Mouse (Mus musculus): Measurements from ENCODE around the gene Syn2.

Gene Syn2

DNA sequence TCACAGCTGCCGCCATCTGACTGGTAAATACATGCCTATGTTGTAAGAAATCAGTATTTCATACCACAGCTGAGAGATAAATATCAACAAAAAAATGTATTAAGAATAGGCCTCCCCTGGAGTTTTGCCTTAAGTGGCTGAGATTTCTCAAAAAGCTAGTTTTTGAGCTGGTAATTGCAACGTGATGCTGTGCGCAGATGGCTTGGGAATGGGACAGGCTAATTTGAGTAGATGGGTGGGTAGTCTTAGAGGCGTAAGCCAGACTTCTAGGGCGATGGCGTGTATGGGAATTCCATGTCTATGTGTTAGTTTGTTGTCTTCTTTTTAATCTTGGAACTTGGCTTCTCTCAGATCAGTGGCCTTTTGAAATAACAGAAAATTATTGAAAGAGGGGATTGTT lies 157.1 kb downstream of the Syn2 start:
- no peak for DNase-seq (ENCODE audit: low spot score)

DNA sequence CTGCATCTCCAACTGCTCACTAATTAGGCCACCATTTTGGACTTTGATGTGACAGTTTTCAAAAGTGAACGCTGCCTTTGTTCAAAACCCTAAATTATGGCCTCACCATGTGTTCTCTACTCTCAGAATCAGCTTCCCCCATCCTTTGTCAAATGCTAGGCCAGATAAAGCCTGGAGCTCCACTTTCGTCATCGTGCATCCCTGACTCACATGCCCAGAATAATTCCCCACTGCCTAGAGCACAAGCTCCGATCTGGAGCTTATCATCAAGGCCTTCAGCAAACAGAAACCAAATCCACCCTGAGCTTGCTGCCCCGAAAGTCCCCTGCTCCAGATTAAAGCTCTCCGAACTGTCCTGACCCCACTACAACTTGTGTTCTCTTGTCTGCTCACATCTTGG lies 157.9 kb downstream of the Syn2 start:
- no peak for DNase-seq (ENCODE audit: low spot score)

DNA sequence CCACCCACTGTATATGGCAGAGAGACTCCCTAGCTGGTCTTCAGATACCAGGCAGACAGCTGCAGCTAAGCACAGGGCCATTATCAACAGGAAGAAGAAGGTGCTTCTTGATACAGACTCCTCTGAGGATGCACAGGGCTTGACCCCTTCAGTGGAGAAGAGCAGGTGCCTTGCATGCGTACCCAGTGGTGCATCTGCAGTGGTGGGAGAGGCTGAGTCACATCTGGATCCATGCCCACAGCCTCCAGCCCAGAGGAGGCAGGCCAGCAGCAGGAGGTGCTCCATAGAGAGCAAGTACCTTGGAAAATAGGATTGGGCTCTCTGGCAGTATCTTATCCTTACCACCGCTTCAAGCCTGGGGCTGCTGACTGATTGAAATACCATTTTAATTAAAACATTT lies 159.2 kb downstream of the Syn2 start:
- DNase-seq (ENCODE audit: low spot score): no peak

DNA sequence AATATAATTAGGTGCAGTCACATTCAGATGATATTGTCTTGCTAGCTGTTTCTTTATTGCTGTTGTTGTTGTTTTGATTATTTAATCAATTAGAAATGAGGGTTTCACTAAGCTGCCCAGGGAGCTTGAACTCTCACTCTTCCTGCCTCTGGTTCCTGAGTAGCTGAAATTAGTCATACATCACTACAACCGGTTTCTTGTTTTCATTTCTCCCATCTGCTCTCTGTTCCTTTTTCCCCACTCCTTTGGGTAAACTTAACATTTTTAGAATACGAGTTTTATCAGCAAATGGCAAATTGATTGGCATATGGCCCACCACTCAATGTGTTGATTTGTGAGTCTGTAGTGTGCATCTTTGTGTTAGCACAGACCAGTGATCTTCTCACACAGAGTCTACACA lies 172.4 kb downstream of the Syn2 start:
- no peak for DNase-seq (ENCODE audit: low spot score)

DNA sequence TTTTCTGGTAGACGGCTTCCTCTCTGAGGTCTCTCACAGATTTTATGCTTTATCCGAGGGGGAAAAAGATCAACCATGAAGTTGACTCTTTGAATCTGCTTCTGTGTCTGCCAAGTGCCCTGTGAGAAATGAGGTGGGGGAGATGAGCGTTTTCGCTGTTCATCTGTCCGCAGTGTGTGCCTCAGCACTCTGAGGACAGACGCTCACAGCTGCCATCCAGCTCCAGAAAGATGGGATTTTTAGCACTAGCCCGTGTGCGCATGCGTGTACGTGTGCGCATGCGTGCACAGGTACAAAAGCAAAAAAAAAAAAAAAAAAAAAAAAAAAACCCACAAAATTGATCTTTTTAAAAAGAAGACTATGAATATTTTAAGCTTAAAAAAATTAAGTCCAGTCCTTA lies 178.1 kb downstream of the Syn2 start:
- DNase-seq (ENCODE audit: low spot score): no peak

DNA sequence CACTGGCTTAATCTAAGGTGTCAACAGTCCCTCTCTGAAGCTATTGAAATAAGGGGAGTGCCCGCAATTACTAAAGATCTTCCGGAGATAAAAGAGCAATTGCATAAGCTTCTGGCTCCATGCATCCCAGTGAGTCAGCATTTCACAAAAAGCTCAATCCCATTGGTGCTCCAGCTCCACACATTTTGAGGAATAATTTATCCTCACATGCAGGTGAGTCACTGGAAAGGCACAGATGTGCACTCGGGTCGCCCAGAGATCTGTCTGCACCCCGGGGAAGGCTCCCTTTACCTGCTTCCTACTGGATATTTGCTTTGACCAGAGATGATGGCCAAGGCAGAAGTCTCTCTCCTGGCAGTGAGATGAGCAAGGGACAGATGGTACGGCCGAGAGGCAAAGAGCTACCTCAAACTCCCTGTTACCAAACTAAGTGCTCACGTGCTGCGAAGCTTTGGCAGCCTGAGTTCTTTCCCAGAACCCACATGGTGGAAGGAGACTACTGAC lies 178.6 kb downstream of the Syn2 start:
- DNase-seq (ENCODE audit: low spot score): no peak

DNA sequence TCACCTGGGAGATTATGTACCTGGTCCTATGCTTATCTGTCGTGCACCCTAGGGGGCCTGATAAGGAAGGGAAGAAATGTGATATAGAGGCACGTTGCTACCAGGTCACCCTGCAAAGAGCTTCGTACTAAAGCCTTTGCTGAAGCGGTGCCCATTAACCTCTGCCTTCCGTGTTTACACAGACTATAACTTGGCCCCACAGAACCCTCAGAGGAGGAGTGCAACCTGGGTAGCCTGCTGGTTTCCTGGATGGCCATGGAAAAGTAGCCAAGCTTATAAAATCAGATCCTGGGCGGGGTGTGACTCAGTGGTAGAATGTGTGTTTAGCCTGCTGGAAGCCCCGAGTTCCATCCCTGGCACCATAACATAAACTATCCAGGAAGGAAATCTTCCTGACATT lies 179.2 kb downstream of the Syn2 start:
- DNase-seq (ENCODE audit: low spot score): no peak

DNA sequence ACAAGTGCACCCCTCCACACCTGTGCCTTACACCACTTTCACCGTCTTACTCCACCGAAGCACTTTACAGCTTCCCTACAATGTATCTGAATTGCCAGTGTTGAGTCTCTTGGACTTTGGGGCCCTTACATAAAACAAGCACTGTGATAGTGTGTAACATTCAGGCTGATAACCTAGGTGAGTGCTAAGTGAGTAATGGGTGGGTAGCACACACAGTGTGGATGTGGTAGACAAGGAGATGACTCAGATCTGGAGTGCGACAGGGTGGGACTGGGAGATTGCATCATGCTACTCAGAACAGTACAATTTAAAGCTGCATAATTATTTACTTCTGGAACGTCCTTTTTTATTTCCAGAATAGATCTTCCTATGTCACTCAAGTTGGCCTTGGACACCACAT lies 181.1 kb downstream of the Syn2 start:
- no peak for DNase-seq (ENCODE audit: low spot score)

DNA sequence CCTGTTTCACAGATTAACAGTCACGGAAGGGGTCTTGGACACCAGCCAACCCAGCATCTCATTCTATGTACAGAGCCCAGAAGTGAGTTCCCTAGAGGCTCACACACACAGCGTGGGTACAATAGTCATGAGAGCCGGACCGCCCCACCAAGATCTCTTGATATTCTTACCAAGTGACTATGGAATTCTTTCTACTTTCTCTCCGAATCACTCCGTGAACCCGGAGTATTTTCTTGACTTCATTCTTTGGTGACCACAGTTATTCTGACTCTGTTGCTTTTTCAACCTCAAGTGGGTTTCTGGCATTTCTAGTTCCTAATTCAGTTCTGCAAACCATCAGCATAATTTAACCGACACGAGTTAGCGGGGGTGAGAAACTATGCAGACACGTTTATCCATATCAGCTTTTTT lies 182.1 kb downstream of the Syn2 start:
- no peak for DNase-seq (ENCODE audit: low spot score)

DNA sequence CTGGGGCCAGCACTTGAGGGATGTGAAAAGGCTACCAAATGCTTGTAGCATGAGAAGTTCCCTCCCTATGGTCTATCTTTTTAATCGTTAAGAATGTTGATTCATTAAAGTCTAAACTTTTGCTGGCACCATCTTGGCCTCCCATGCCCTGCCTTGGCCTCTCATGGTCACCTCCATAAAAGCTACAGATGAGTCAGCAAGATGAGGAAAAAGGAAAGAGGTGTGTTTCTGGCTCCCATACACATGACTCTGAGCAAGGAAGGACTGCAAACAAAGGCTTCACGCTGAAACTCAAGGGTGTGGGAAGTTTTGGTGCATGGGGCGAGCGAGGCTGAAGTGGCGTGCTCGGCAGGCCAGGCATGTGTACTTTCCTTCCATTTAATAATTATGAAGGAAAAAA lies 184.1 kb downstream of the Syn2 start:
- no peak for DNase-seq (ENCODE audit: low spot score)

DNA sequence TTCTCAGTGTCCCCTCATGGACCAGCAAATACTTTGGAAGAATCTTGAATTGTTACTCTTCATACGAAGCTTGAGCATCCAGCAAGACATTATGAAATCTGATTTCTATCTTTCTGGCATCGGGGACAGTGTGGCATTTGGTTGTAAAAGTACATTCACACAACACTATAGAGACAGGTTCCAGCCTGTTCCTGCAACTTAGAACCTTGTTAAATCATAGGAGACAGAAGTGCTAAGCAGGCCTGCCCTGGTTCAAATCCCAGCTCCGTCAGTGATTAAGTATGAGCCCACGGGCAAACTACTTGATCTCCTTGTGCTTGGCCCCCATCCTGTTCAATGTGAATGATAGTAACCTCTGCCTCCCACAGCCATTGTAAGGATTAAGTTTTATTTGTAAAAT lies 185.0 kb downstream of the Syn2 start:
- DNase-seq (ENCODE audit: low spot score): no peak

DNA sequence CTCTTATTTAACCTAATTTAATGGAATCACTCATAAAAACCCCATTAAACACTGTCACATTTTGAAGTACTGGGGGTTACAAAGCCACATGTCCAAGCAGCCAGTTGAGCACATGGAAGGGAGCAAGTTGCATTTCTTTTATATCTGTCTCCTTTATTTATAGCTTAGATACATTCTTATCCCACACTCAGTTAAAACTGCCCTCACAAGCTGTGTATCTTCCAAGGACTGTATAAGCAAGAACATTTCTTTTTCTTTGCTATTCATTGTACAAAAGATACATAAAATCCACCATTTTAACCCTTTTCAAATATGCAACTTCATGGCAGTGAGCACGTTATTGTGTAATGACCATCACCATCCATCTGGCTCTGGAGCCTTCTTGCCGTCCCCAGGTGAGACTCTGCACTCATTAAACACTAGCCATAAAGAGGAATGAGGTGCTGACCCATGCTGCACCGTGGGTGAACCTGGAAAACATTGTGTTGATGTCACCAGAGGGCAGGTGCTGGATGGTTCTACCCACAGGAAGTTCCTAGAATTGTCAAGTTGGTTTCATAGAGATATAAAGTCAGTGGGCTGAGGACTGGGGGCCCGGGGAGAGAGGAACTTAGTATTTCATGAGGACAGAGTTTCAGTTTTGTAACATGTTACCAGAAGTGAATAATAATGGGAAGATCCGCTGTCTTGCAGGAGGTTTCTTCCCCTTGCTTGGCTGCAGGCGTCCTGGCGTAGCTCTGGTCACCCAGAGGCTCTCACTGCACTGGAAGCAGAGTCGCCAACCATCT lies 186.4 kb downstream of the Syn2 start:
- DNase-seq (ENCODE audit: low spot score): no peak

DNA sequence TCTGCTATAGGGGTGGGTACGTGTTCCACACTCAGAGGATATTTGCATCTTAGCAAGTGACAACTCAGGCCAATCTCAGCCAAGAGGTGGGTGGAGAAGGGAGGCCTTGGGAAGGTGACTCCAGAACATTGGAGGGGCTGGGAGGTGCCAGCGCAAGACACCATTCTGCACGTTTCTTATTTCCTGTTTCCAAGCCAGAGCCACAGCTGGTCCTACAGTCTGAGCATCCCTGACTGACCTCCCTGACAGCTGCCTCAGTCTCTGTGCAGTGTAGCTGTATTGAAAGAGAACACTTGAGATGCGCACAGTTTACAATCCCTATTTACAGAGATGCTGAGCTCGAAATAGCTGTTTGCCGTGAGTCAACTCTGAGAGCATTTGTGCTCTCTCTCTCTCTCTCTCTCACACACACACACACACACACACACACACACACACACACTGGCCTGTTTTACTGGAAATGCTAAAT lies 187.2 kb downstream of the Syn2 start:
- no peak for DNase-seq (ENCODE audit: low spot score)

DNA sequence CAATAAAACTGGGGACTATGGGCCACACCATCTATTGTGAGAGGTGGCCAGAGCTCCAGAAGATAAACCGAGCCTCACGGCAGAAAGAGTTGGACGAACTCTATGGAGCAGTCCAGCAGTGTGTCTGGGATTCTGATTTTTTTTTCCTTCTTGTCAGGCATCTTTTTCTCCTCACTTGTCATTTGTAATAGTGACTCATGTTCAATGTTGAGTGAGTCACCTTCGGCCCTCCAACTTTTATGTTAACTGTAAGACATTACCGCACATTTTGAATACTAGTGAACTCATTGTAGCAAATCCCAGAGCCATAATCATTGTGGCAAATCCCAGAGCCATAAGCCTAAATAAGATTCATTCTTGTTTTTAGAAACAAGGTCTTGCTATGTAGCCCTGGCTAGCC lies 188.3 kb downstream of the Syn2 start:
- no peak for DNase-seq (ENCODE audit: low spot score)

DNA sequence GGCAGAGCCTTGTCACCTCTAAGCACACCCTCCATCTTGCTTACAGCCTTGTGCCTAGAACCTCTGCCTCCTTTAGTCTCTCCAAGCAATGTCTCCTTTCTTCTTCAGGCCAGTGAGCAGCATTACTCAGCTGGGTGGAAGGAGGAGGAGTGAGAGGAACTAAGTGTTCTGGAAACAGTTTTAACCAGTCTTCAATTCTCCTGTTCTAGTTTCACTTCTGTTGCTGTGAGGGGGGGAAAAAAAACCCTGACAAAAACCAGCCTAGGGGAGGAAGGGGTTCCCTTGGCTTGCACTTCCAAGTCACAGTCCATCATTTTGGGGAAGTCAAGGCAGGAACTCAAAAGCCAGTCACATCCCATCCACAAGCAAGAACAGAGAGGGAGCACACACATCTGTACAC lies 196.3 kb downstream of the Syn2 start:
- DNase-seq (ENCODE audit: low spot score): no peak
